Mouse (Mus musculus): ENCODE data around the gene Dcaf12. TPM values are rescaled to one million over a fixed set of nuclear protein-coding genes. Genes with fewer than 3 reads are reported as not detected.

The Dcaf12 gene
- polyA plus RNA-seq, 1 experiment from 2014 or later, result 33.2 TPM

DNA sequence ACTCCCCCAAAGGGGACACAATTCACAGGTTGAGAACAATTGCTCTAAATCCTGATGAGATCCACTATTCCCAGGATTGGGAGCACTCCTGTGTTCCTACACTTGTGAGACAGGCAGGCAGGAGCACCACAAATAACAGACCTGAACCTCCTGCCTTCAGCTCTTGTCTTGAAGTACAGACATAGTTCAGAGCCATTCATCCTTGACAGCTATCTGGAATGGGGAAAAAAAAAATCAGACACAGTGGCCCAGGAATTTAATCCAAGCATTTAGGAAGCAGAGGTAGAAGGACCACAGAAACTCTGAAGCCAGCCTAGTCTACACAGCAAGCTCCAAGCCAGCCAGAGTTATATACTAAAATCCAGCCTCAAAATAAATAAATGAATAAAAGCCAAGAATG, 46.6 kb downstream of the Dcaf12 start:
- no peaks in the 10 kb centered on the region for H3K27me3 ChIP-seq (ENCODE audit: control insufficient read depth, insufficient read depth, low read length)
- H3K36me3 ChIP-seq (ENCODE audit: control insufficient read depth, insufficient read depth, low read length), result peaks cover 40% of the 10 kb centered on the region
- H3K27ac ChIP-seq (replicated peaks in 1 of 2; ENCODE audit: control insufficient read depth in 1 of 2, insufficient read depth in 1 of 2, low read depth in 2 of 2, low read length in 2 of 2), result no peak overlapping the region
- H3K9ac ChIP-seq (ENCODE audit: low read length), result no peak overlapping the region
- H3K4me2 ChIP-seq (ENCODE audit: low read length), result no peak overlapping the region
- no peak for ATAC-seq (ENCODE audit: insufficient number of reproducible peaks, insufficient read depth, low FRiP score, low read depth)
- H3K4me3 ChIP-seq (ENCODE audit: control insufficient read depth in 1 of 2, insufficient read depth in 1 of 2, low read depth in 1 of 2, low read length in 2 of 2), result no peak overlapping the region
- H3K9me3 ChIP-seq (ENCODE audit: control insufficient read depth, low read length), result no peaks in the 10 kb centered on the region
- H3K4me1 ChIP-seq (ENCODE audit: control insufficient read depth in 2 of 2, insufficient read depth in 2 of 2, low read length in 2 of 2), result peaks cover 4 to 24% of the 10 kb centered on the region in 2 experiments; a peak in 3 of 4 replicates

DNA sequence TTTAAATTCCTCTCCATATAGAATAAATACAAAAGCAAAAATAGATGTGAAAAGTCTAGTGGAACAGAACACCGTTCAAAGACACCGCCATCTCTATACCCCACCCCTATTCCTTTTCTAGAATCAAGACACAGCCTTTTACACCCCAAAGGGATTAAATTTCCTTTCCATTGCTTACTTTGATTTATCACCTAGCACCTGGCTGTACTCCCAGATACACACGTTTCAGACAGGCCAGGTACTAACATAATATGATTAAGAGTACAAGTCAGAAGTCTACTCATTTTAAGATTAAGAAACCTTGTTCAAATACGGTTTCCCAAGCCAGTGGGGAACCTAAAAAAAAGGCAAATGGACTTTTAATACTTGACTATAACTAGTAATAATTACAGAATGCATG, 48.3 kb downstream of the Dcaf12 start:
- H3K9me3 ChIP-seq (ENCODE audit: control insufficient read depth, low read length), result no peaks in the 10 kb centered on the region
- no peak for ATAC-seq (ENCODE audit: insufficient number of reproducible peaks, insufficient read depth, low FRiP score, low read depth)
- H3K4me3 ChIP-seq (ENCODE audit: control insufficient read depth in 1 of 2, insufficient read depth in 1 of 2, low read depth in 1 of 2, low read length in 2 of 2), result no peak overlapping the region
- peaks cover 55% of the 10 kb centered on the region for H3K36me3 ChIP-seq (ENCODE audit: control insufficient read depth, insufficient read depth, low read length)
- WGBS, result 82% methylated on average over 4 of the region's 4 CpGs
- no peak overlapping the region for H3K4me2 ChIP-seq (ENCODE audit: low read length)
- H3K27ac ChIP-seq (replicated peaks in 1 of 2; ENCODE audit: control insufficient read depth in 1 of 2, insufficient read depth in 1 of 2, low read depth in 2 of 2, low read length in 2 of 2), result no peak overlapping the region
- H3K4me1 ChIP-seq (ENCODE audit: control insufficient read depth in 2 of 2, insufficient read depth in 2 of 2, low read length in 2 of 2), result peaks cover 0 to 11% of the 10 kb centered on the region in 2 experiments; a peak in 2 of 4 replicates
- no peak overlapping the region for H3K9ac ChIP-seq (ENCODE audit: low read length)
- H3K27me3 ChIP-seq (ENCODE audit: control insufficient read depth, insufficient read depth, low read length), result no peaks in the 10 kb centered on the region

DNA sequence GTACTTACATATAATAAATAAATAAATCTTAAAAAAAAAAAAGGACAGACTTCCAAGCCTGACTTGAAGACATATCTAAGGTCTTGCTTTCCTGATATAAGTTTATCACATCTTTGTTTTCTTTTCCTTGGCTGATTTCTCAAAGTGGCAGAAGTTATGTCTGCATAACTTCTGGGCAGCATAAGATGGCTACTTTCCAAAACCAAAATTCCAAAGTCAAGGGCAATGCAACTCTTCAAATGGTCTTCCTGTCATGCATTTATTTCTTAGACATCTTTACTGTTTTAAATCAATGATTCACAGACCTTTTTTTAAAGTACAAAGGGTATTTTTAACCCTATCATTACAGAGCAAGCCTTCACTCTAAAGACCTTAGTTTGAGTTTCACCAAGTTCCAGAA, 54.0 kb downstream of the Dcaf12 start:
- H3K27me3 ChIP-seq (ENCODE audit: control insufficient read depth, insufficient read depth, low read length), result no peaks in the 10 kb centered on the region
- no peak overlapping the region for H3K4me3 ChIP-seq (ENCODE audit: control insufficient read depth in 1 of 2, insufficient read depth in 1 of 2, low read depth in 1 of 2, low read length in 2 of 2)
- no peak overlapping the region for H3K27ac ChIP-seq (replicated peaks in 1 of 2; ENCODE audit: control insufficient read depth in 1 of 2, insufficient read depth in 1 of 2, low read depth in 2 of 2, low read length in 2 of 2)
- peaks cover 8 to 25% of the 10 kb centered on the region in 2 experiments for H3K4me1 ChIP-seq (ENCODE audit: control insufficient read depth in 2 of 2, insufficient read depth in 2 of 2, low read length in 2 of 2)
- no peak overlapping the region for H3K9ac ChIP-seq (ENCODE audit: low read length)
- H3K4me2 ChIP-seq (ENCODE audit: low read length), result no peak overlapping the region
- H3K36me3 ChIP-seq (ENCODE audit: control insufficient read depth, insufficient read depth, low read length), result peaks cover 28% of the 10 kb centered on the region
- no peak for ATAC-seq (ENCODE audit: insufficient number of reproducible peaks, insufficient read depth, low FRiP score, low read depth)
- no peaks in the 10 kb centered on the region for H3K9me3 ChIP-seq (ENCODE audit: control insufficient read depth, low read length)

DNA sequence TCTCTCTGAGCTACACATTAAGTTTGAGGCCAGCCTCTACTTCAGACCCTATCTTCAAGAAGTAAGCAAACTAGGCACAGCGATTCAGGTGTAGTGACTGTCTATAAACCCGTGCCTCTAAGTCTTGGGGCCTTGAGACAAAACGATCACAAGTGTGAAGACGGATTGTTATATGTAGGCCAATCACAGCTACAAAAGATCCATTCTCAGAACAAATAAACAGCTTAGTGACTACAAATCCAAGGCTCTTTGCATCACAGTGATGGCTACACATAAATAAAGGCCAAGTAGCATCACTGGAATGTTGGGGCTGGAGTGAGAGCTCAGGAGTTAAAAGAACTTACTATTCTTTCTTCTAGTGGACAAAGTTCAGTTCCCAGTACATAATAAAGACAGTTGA, 55.7 kb downstream of the Dcaf12 start:
- no peak overlapping the region for H3K4me2 ChIP-seq (ENCODE audit: low read length)
- H3K36me3 ChIP-seq (ENCODE audit: control insufficient read depth, insufficient read depth, low read length), result peaks cover 20% of the 10 kb centered on the region
- no peak for ATAC-seq (ENCODE audit: insufficient number of reproducible peaks, insufficient read depth, low FRiP score, low read depth)
- no peak overlapping the region for H3K9ac ChIP-seq (ENCODE audit: low read length)
- H3K27me3 ChIP-seq (ENCODE audit: control insufficient read depth, insufficient read depth, low read length), result no peaks in the 10 kb centered on the region
- H3K4me1 ChIP-seq (ENCODE audit: control insufficient read depth in 2 of 2, insufficient read depth in 2 of 2, low read length in 2 of 2), result peaks cover 8 to 29% of the 10 kb centered on the region in 2 experiments
- no peak overlapping the region for H3K27ac ChIP-seq (replicated peaks in 1 of 2; ENCODE audit: control insufficient read depth in 1 of 2, insufficient read depth in 1 of 2, low read depth in 2 of 2, low read length in 2 of 2)
- 87% methylated on average over 4 of the region's 4 CpGs for WGBS
- no peaks in the 10 kb centered on the region for H3K9me3 ChIP-seq (ENCODE audit: control insufficient read depth, low read length)
- H3K4me3 ChIP-seq (ENCODE audit: control insufficient read depth in 1 of 2, insufficient read depth in 1 of 2, low read depth in 1 of 2, low read length in 2 of 2), result no peak overlapping the region

DNA sequence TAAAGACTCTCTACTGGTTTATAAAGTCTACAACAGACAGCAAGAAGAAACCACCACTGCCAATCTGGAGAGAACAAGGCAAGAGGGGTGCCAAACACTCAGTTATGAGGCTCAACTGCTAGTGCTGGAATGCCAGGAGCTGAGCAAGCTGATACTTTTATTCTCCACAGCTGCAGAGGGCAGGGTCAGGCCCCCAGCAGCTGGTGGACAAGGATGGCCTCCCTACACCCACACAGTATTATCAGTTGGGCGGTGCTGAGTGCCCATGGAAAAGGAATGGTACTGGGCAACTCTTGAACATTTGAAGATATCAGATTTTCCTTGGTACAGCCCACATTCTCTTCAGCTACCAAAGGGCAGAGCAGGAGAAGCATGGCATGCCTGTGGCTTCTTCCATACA, 56.9 kb downstream of the Dcaf12 start:
- Histone ChIP-seq H3K9ac (ENCODE audit: low read length) (no peak overlapping the region), H3K27ac (replicated peaks in 1 of 2; ENCODE audit: control insufficient read depth in 1 of 2, insufficient read depth in 1 of 2, low read depth in 2 of 2, low read length in 2 of 2) (peak overlapping the region; percentile 68 to 97; a peak in 3 of 4 replicates), H3K27me3 (ENCODE audit: control insufficient read depth, insufficient read depth, low read length) (no peaks in the 10 kb centered on the region), H3K4me3 (ENCODE audit: control insufficient read depth in 1 of 2, insufficient read depth in 1 of 2, low read depth in 1 of 2, low read length in 2 of 2) (no peak overlapping the region), H3K9me3 (ENCODE audit: control insufficient read depth, low read length) (no peaks in the 10 kb centered on the region), H3K36me3 (ENCODE audit: control insufficient read depth, insufficient read depth, low read length) (peaks cover 14% of the 10 kb centered on the region), H3K4me1 (ENCODE audit: control insufficient read depth in 2 of 2, insufficient read depth in 2 of 2, low read length in 2 of 2) (peaks cover 8 to 29% of the 10 kb centered on the region in 2 experiments), H3K4me2 (ENCODE audit: low read length) (no peak overlapping the region)
- ATAC-seq (ENCODE audit: insufficient number of reproducible peaks, insufficient read depth, low FRiP score, low read depth), result no peak
- 50% methylated on average over 1 of the region's 1 CpGs for WGBS

DNA sequence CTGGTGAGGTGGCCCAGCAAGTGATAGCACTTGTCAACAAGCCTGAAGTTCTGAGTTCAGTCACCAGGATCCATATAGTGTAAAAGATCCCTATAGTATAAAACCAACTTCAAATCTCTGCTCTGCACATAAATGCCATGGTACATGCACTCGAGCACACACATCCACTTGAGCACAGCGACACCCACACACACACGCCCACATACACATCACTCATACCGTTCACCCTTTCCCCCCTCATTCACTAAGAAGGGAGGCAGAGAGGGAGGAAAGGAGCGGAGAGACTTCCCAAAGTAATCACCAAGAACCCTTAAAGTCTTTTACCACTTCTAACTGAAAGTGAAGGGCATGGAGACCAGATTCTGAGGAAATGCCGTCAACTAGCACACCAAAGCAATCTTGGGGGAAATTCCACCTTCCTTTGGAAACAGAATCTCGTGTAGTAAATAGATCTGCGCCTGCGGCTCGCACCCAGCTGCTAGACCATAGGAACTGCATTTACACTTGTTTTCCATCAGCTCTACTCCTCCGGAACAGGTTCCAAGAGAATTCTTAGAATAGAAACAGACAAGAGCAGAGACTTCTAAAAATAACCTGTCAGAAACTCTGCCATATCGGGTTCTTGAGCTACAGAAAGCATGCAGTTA, 59.0 kb downstream of the Dcaf12 start:
- Histone ChIP-seq H3K27me3 (ENCODE audit: control insufficient read depth, insufficient read depth, low read length) (no peaks in the 10 kb centered on the region), H3K4me1 (ENCODE audit: control insufficient read depth in 2 of 2, insufficient read depth in 2 of 2, low read length in 2 of 2) (peaks cover 8 to 26% of the 10 kb centered on the region in 2 experiments), H3K4me3 (ENCODE audit: control insufficient read depth in 1 of 2, insufficient read depth in 1 of 2, low read depth in 1 of 2, low read length in 2 of 2) (peak overlapping the region; percentile 19 to 27; a peak in 3 of 4 replicates), H3K27ac (replicated peaks in 1 of 2; ENCODE audit: control insufficient read depth in 1 of 2, insufficient read depth in 1 of 2, low read depth in 2 of 2, low read length in 2 of 2) (peak overlapping the region; percentile 97 to 100), H3K36me3 (ENCODE audit: control insufficient read depth, insufficient read depth, low read length) (peaks cover 13% of the 10 kb centered on the region), H3K9ac (ENCODE audit: low read length) (peak overlapping the region; percentile 69), H3K9me3 (ENCODE audit: control insufficient read depth, low read length) (no peaks in the 10 kb centered on the region), H3K4me2 (ENCODE audit: low read length) (peak overlapping the region; percentile 75)
- 23% methylated on average over 12 of the region's 12 CpGs for WGBS
- 0 out of 2 replicates have a peak, but pooled peaks have one; percentile 36 for ATAC-seq (ENCODE audit: insufficient number of reproducible peaks, insufficient read depth, low FRiP score, low read depth)

DNA sequence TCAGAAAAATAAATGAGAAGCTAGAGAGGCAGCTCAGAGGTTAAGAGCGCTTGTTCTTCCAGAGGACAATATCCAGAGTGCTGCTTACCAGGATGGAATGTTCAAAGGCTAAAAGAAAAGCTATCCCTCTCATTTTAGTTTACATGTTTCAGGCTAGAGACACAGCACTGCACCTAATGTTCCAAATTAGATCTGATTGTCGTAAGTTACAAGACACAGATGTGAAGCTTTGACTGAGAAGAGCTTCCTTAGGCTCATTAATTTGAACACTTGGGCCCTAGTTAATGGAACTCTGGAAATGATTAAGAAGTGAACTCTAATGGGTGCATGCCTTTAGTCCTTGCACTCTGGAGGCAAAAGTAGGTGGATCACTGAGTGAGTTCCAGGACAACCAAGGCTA, 60.9 kb downstream of the Dcaf12 start:
- no peak for ATAC-seq (ENCODE audit: insufficient number of reproducible peaks, insufficient read depth, low FRiP score, low read depth)
- no peak overlapping the region for H3K4me2 ChIP-seq (ENCODE audit: low read length)
- no peak overlapping the region for H3K9ac ChIP-seq (ENCODE audit: low read length)
- H3K36me3 ChIP-seq (ENCODE audit: control insufficient read depth, insufficient read depth, low read length), result peaks cover 32% of the 10 kb centered on the region
- no peaks in the 10 kb centered on the region for H3K9me3 ChIP-seq (ENCODE audit: control insufficient read depth, low read length)
- 88% methylated on average over 2 of the region's 2 CpGs for WGBS
- no peak overlapping the region for H3K4me3 ChIP-seq (ENCODE audit: control insufficient read depth in 1 of 2, insufficient read depth in 1 of 2, low read depth in 1 of 2, low read length in 2 of 2)
- H3K4me1 ChIP-seq (ENCODE audit: control insufficient read depth in 2 of 2, insufficient read depth in 2 of 2, low read length in 2 of 2), result peaks cover 8 to 26% of the 10 kb centered on the region in 2 experiments
- H3K27ac ChIP-seq (replicated peaks in 1 of 2; ENCODE audit: control insufficient read depth in 1 of 2, insufficient read depth in 1 of 2, low read depth in 2 of 2, low read length in 2 of 2), result 0 out of 4 replicates have a peak overlapping the region, but pooled peaks of 1 of the 2 experiments have one; percentile 12
- H3K27me3 ChIP-seq (ENCODE audit: control insufficient read depth, insufficient read depth, low read length), result no peaks in the 10 kb centered on the region

DNA sequence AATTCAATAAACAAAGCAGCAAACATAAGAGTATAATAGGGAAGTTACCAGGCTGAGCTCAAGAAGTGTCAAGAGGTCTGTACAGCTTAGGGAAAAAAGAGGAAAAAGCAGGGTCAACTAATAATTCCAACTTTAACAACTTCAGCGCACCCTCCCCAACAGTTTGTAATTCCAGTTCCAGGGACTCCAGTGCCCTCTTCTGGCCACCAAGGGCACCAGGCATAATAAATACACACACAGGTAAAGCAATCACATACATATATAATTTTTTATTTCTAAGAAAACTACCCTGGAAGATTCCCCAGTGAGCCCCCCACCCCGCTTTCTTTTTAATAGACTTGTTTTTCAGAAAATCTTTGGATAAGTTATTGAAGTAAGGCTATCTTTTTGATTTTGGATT, 69.3 kb downstream of the Dcaf12 start:
- H3K27me3 ChIP-seq (ENCODE audit: control insufficient read depth, insufficient read depth, low read length), result no peaks in the 10 kb centered on the region
- no peak for ATAC-seq (ENCODE audit: insufficient number of reproducible peaks, insufficient read depth, low FRiP score, low read depth)
- no peak overlapping the region for H3K4me2 ChIP-seq (ENCODE audit: low read length)
- WGBS, result 89% methylated on average over 2 of the region's 2 CpGs
- H3K4me1 ChIP-seq (ENCODE audit: control insufficient read depth in 2 of 2, insufficient read depth in 2 of 2, low read length in 2 of 2), result no peaks in the 10 kb centered on the region
- no peak overlapping the region for H3K9ac ChIP-seq (ENCODE audit: low read length)
- peaks cover 64% of the 10 kb centered on the region for H3K36me3 ChIP-seq (ENCODE audit: control insufficient read depth, insufficient read depth, low read length)
- H3K27ac ChIP-seq (replicated peaks in 1 of 2; ENCODE audit: control insufficient read depth in 1 of 2, insufficient read depth in 1 of 2, low read depth in 2 of 2, low read length in 2 of 2), result no peak overlapping the region
- H3K9me3 ChIP-seq (ENCODE audit: control insufficient read depth, low read length), result no peaks in the 10 kb centered on the region
- H3K4me3 ChIP-seq (ENCODE audit: control insufficient read depth in 1 of 2, insufficient read depth in 1 of 2, low read depth in 1 of 2, low read length in 2 of 2), result no peak overlapping the region

Data from heart, embryonic 14.5 days (tissue).